12 mouse cellular contexts compared by ENCODE assay signal in genomic region chr14:29097776-29098175, GRCm38 (mm10).
"Had no signal": no experiment of that assay in that cellular context is flagged by ENCODE, and none has a peak within 500 bp of the region (broad histone marks: within the 10 kb centered on the region; RNA-seq: fewer than 3 reads in every experiment).

No protein-coding gene starts in this region.

- H3K9me3 ChIP-seq: limb, embryonic 13.5 days; neural tube, embryonic 15.5 days had no signal

- H3K27ac ChIP-seq: limb, embryonic 13.5 days; liver, embryonic 14.5 days; neural tube, embryonic 15.5 days; stomach, postnatal 0 days had no signal

- H3K4me2 ChIP-seq: limb, embryonic 13.5 days; neural tube, embryonic 15.5 days had no signal

- H3K4me3 ChIP-seq: limb, embryonic 13.5 days; myocyte; neural tube, embryonic 15.5 days had no signal

- H3K36me3 ChIP-seq: limb, embryonic 13.5 days; neural tube, embryonic 15.5 days had no signal

- DNase-seq: kidney, adult 8-10 months; kidney, postnatal 25 days; layer of hippocampus, adult 9-11 months; left cerebral cortex, postnatal 4 days; lung, adult 18-20 months; right cerebral cortex, adult 18-20 months; thymus, postnatal 14 days had no signal

- H3K9ac ChIP-seq: limb, embryonic 13.5 days; liver, embryonic 14.5 days; neural tube, embryonic 15.5 days had no signal

- H3K27me3 ChIP-seq: neural tube, embryonic 15.5 days had no signal
